Mouse (Mus musculus) neural tube, embryonic 14.5 days (tissue): ENCODE results near the gene Pdlim3. TPM values are rescaled to one million over a fixed set of nuclear protein-coding genes. Genes with fewer than 3 reads are reported as not detected.

Experiments
- ATAC-seq: fragments of 200-750 bp; cut with Nextera tagmentation; 2 replicates; pipeline ENCODE4 v1.8.0; 2017; ENCODE audit warnings: low read depth, mild to moderate bottlenecking, moderate TSS enrichment, moderate library complexity
- H3K27ac ChIP-seq: fragments of 300-500 bp; sonication (generic); 2 replicates; pipeline ENCODE4 v1.5.1; 2014; ENCODE audit warnings: low read depth, mild to moderate bottlenecking, control low read depth, low read length, moderate library complexity, mixed read lengths
- H3K27me3 ChIP-seq: fragments of 300-500 bp; sonication (generic); 2 replicates; pipeline ENCODE4 v1.6.1; 2014; ENCODE audit warnings: low read length; ENCODE audit not compliant: control insufficient read depth, insufficient read depth
- H3K36me3 ChIP-seq: fragments of 300-500 bp; sonication (generic); 2 replicates; pipeline ENCODE4 v1.6.1; 2014; ENCODE audit warnings: low read length, mixed read lengths; ENCODE audit not compliant: control insufficient read depth, insufficient read depth
- H3K4me1 ChIP-seq: fragments of 300-500 bp; sonication (generic); 2 replicates; pipeline ENCODE4 v1.6.1; 2014; ENCODE audit warnings: low read length; ENCODE audit not compliant: control insufficient read depth, insufficient read depth
- H3K4me2 ChIP-seq: fragments of 300-500 bp; sonication (generic); 2 replicates; pipeline ENCODE4 v1.6.1; 2014; ENCODE audit warnings: mild to moderate bottlenecking, low read depth, low read length, control low read depth
- H3K4me3 ChIP-seq: fragments of 300-500 bp; sonication (generic); 2 replicates; pipeline ENCODE4 v1.5.1; 2014; ENCODE audit warnings: low read depth, low read length, control low read depth, mixed read lengths
- H3K9ac ChIP-seq: fragments of 300-500 bp; sonication (generic); replicated peaks from 2 replicates; pipeline ENCODE4 v1.6.1; 2014; ENCODE audit warnings: low read depth, mild to moderate bottlenecking, control low read depth, low read length, mixed read lengths
- H3K9me3 ChIP-seq: fragments of 300-500 bp; sonication (generic); 2 replicates; pipeline ENCODE4 v1.6.1; 2016; ENCODE audit warnings: low read length; ENCODE audit not compliant: control insufficient read depth
- WGBS: fragments of 180-500 bp; shearing (Covaris S2); extraction: QIAGEN DNeasy Blood & Tissue Kit; methylation state at CpG from one replicate; pipeline ENCODE4 v1.1.7; 2014; 5-methylcytosine and 5-hydroxymethylcytosine counted together
- polyA plus RNA-seq: library from polyadenylated mRNA; unstranded; fragments of >200 nt; fragmentation: Nextera tagmentation; extraction: Ambion mirVana; gene quantifications from 2 replicates; pipeline ENCODE4 v1.2.1, GENCODE M21; 2014

Gene Pdlim3
- polyA plus RNA-seq, 1 experiment from 2014 or later, result 8.6 TPM

- WGBS, result 97% methylated on average over 7 of the region's 7 CpGs
- Histone ChIP-seq H3K27ac (no peak overlapping the region), H3K4me2 (no peak overlapping the region), H3K4me1 (peaks cover 13% of the 10 kb centered on the region), H3K9ac (no peak overlapping the region), H3K4me3 (no peak overlapping the region), H3K9me3 (no peaks in the 10 kb centered on the region), H3K27me3 (no peaks in the 10 kb centered on the region), H3K36me3 (no peaks in the 10 kb centered on the region)
- no peak for ATAC-seq
Observed at GRCm38 (mm10) chr8:45889737-45890136, 4.5 kb downstream of the Pdlim3 start.

GRCm38 (mm10) chr8:45896590-45896989, 11.3 kb downstream of the Pdlim3 start:
- H3K4me3 ChIP-seq, result no peak overlapping the region
- 89% methylated on average over 3 of the region's 3 CpGs for WGBS
- no peaks in the 10 kb centered on the region for H3K4me1 ChIP-seq
- H3K27ac ChIP-seq, result no peak overlapping the region
- no peak overlapping the region for H3K9ac ChIP-seq
- no peaks in the 10 kb centered on the region; the same call in 1 of the 2 replicates for H3K9me3 ChIP-seq
- H3K27me3 ChIP-seq, result no peaks in the 10 kb centered on the region
- H3K4me2 ChIP-seq, result no peak overlapping the region
- no peak for ATAC-seq
- H3K36me3 ChIP-seq, result no peaks in the 10 kb centered on the region

GRCm38 (mm10) chr8:45899783-45900182, 14.5 kb downstream of the Pdlim3 start:
- WGBS, result 60% methylated on average over 3 of the region's 3 CpGs
- ATAC-seq, result no peak

GRCm38 (mm10) chr8:45901626-45902025, 16.4 kb downstream of the Pdlim3 start:
- H3K27ac ChIP-seq, result no peak overlapping the region
- no peak for ATAC-seq
- WGBS, result 89% methylated on average over 8 of the region's 8 CpGs
- H3K36me3 ChIP-seq, result no peaks in the 10 kb centered on the region
- H3K4me1 ChIP-seq, result no peaks in the 10 kb centered on the region
- no peak overlapping the region for H3K4me3 ChIP-seq
- H3K4me2 ChIP-seq, result no peak overlapping the region
- H3K9ac ChIP-seq, result no peak overlapping the region
- H3K9me3 ChIP-seq, result no peaks in the 10 kb centered on the region
- H3K27me3 ChIP-seq, result no peaks in the 10 kb centered on the region

More at GRCm38 (mm10) chr8:45899783-45900182, 14.5 kb downstream of the Pdlim3 start:
- Histone ChIP-seq H3K9me3 (no peaks in the 10 kb centered on the region; the same call in 1 of the 2 replicates), H3K36me3 (no peaks in the 10 kb centered on the region), H3K4me1 (no peaks in the 10 kb centered on the region), H3K4me2 (no peak overlapping the region), H3K27ac (no peak overlapping the region), H3K9ac (no peak overlapping the region), H3K4me3 (no peak overlapping the region), H3K27me3 (no peaks in the 10 kb centered on the region)

GRCm38 (mm10) chr8:45903659-45904058, 18.4 kb downstream of the Pdlim3 start:
- ATAC-seq, result no peak
- Histone ChIP-seq H3K27ac (no peak overlapping the region), H3K4me1 (peaks cover 4% of the 10 kb centered on the region; the same call in 1 of the 2 replicates), H3K27me3 (no peaks in the 10 kb centered on the region), H3K4me3 (no peak overlapping the region), H3K9me3 (no peaks in the 10 kb centered on the region), H3K4me2 (no peak overlapping the region), H3K36me3 (no peaks in the 10 kb centered on the region), H3K9ac (no peak overlapping the region)
- 29% methylated on average over 3 of the region's 3 CpGs for WGBS

GRCm38 (mm10) chr8:45905591-45906250, 20.5 kb downstream of the Pdlim3 start:
- H3K9me3 ChIP-seq, result no peaks in the 10 kb centered on the region
- H3K27me3 ChIP-seq, result no peaks in the 10 kb centered on the region
- H3K4me3 ChIP-seq, result no peak overlapping the region
- H3K27ac ChIP-seq, result no peak overlapping the region
- no peak overlapping the region for H3K4me2 ChIP-seq
- H3K9ac ChIP-seq, result no peak overlapping the region
- H3K4me1 ChIP-seq, result peaks cover 8% of the 10 kb centered on the region; the same call in 1 of the 2 replicates
- WGBS, result 66% methylated on average over 7 of the region's 7 CpGs
- H3K36me3 ChIP-seq, result no peaks in the 10 kb centered on the region
- ATAC-seq, result no peak

- Histone ChIP-seq H3K27ac (no peak overlapping the region), H3K9me3 (no peaks in the 10 kb centered on the region), H3K9ac (no peak overlapping the region), H3K4me2 (no peak overlapping the region), H3K4me3 (no peak overlapping the region), H3K36me3 (no peaks in the 10 kb centered on the region), H3K4me1 (peaks cover 8% of the 10 kb centered on the region; the same call in 1 of the 2 replicates), H3K27me3 (no peaks in the 10 kb centered on the region)
- ATAC-seq, result no peak
- WGBS, result 78% methylated on average over 4 of the region's 4 CpGs
Observed at GRCm38 (mm10) chr8:45906251-45906619, 21.0 kb downstream of the Pdlim3 start.

- no peak for ATAC-seq
- H3K4me3 ChIP-seq, result no peak overlapping the region
- H3K9ac ChIP-seq, result no peak overlapping the region
- H3K27ac ChIP-seq, result no peak overlapping the region
- H3K4me2 ChIP-seq, result no peak overlapping the region
- no peaks in the 10 kb centered on the region for H3K9me3 ChIP-seq
- no peaks in the 10 kb centered on the region for H3K27me3 ChIP-seq
- H3K36me3 ChIP-seq, result no peaks in the 10 kb centered on the region
- peaks cover 3% of the 10 kb centered on the region; the same call in 1 of the 2 replicates for H3K4me1 ChIP-seq
- 91% methylated on average over 11 of the region's 11 CpGs for WGBS
Observed at GRCm38 (mm10) chr8:45913707-45914106, 28.4 kb downstream of the Pdlim3 start.

- Histone ChIP-seq H3K4me2 (no peak overlapping the region), H3K27ac (no peak overlapping the region), H3K9me3 (no peaks in the 10 kb centered on the region), H3K4me1 (no peaks in the 10 kb centered on the region), H3K27me3 (no peaks in the 10 kb centered on the region), H3K4me3 (no peak overlapping the region), H3K36me3 (no peaks in the 10 kb centered on the region), H3K9ac (no peak overlapping the region)
- 94% methylated on average over 3 of the region's 3 CpGs for WGBS
- no peak for ATAC-seq
Observed at GRCm38 (mm10) chr8:45916496-45916895, 31.2 kb downstream of the Pdlim3 start.
